Mouse (Mus musculus) liver, postnatal 0 days (tissue): Measurements from ENCODE around the gene Usp5.

Source experiments
- CTCF ChIP-seq: sonication (generic); IDR thresholded peaks from 2 replicates; pipeline ENCODE4 v1.5.1; 2016; ENCODE audit warnings: antibody characterized with exemption, low read depth
- EP300 ChIP-seq: IDR thresholded peaks from 2 replicates; pipeline ENCODE4 v1.6.1; 2016; ENCODE audit warnings: antibody characterized with exemption, low read depth, mild to moderate bottlenecking

DNA sequence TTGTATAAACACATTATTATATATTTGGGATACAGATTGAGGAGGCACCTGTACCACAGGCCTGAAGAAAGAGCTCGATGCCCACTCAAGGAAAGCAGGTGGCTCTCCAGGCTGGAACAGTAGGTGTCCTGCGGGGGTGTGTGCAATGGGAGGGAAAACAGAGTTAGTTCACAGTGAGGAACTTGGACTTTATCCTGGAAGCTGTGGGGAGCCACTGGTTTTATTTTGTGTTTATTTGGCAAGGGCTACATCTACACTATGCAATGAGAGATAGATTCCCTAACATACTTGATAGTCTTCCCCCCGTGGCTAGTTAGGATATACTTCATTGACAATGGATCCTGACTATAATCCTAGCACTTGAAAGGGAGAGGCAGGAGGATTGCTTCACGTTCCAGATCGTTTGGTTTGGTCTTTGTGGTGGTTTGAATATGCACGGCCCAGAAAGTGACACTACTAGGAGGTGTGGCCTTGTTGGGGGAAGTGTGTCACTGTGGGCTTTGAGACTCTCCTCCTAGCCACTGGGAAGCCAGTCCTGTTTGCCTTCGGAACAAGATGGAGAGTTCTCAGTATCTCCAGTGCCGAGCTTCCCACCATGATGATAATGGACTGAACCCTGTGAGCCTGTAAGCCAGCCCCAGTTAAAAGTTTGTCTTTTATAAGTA lies 42.4 kb downstream of the Usp5 start:
- no peak for TF ChIP-seq CTCF
- TF ChIP-seq EP300 = no peak
